Mouse (Mus musculus) regulatory T cell (primary cell): ENCODE measurements around the gene Olfr1258.
"Not testable (repeated sequence)": the region's sequence is repeated elsewhere in the genome, so short reads cannot be mapped to it uniquely, and the experiment has no call there.

Experiments
- in situ Hi-C: fragments of 300-600 bp; cut with MboI, MseI; formaldehyde crosslinking; loops from one replicate; pipeline ENCODE4 v1.15.1; 2025; ENCODE audit warnings: high pct_unique_total_duplicates

The Olfr1258 gene

GRCm38 (mm10) chr2:89927009-89927408 is at the start of gene Olfr1258:
Gene Olfr1258 (plus strand): TSS chr2:89927309.
- in situ Hi-C loops, result no loop called here

- in situ Hi-C loops, result no loop called here
Observed at GRCm38 (mm10) chr2:89878137-89878536, 49.0 kb upstream of the Olfr1258 start, which contains the start of gene Olfr1257. Gene Olfr1257 (plus strand): TSS chr2:89878437.

- in situ Hi-C loops, result not testable (repeated sequence)
Observed at GRCm38 (mm10) chr2:89912616-89913015, 14.5 kb upstream of the Olfr1258 start.

- in situ Hi-C loops, result no loop called here
Observed at GRCm38 (mm10) chr2:89948564-89948963, 21.5 kb downstream of the Olfr1258 start, which contains the start of gene Olfr1259. Gene Olfr1259 (minus strand): TSS chr2:89948664.

- in situ Hi-C loops, result no loop called here
Observed at GRCm38 (mm10) chr2:89974184-89974583, 47.1 kb downstream of the Olfr1258 start, which contains the start of gene Olfr1260. Gene Olfr1260 (plus strand): TSS chr2:89974340.

GRCm38 (mm10) chr2:89977709-89978108 is 50.6 kb downstream of the Olfr1258 start:
- in situ Hi-C loops, result no loop called here
